Mouse (Mus musculus): Measurements from ENCODE around the gene Ciapin1.

Gene Ciapin1

GRCm38 (mm10) chr8:94837662-94838574 lies at the start of gene Ciapin1, which contains the start of gene Coq9:
TSS of gene Ciapin1 (minus strand) at chr8:94838358.
TSS of gene Coq9 (plus strand) at chr8:94838321.
- DNase-seq (ENCODE audit: low spot score): peak; percentile 94

GRCm38 (mm10) chr8:94880742-94881141 lies 42.6 kb upstream of the Ciapin1 start:
- no peak for DNase-seq (ENCODE audit: low spot score)

GRCm38 (mm10) chr8:94876820-94877219 lies 38.7 kb upstream of the Ciapin1 start:
- no peak for DNase-seq (ENCODE audit: low spot score)

GRCm38 (mm10) chr8:94876197-94876730 lies 38.1 kb upstream of the Ciapin1 start, which contains the start of gene Dok4:
TSS of gene Dok4 (minus strand) at chr8:94876330.
- peak; percentile 93 for DNase-seq (ENCODE audit: low spot score)

- no peak for DNase-seq (ENCODE audit: low spot score)
These were observed 37.7 kb upstream of the Ciapin1 start for GRCm38 (mm10) chr8:94875871-94876150.

GRCm38 (mm10) chr8:94875096-94875870 lies 37.1 kb upstream of the Ciapin1 start:
- no peak for DNase-seq (ENCODE audit: low spot score)

- DNase-seq (ENCODE audit: low spot score): peak; percentile 50
These were observed 36.2 kb upstream of the Ciapin1 start for GRCm38 (mm10) chr8:94874358-94874757.

GRCm38 (mm10) chr8:94872576-94872975 lies 34.4 kb upstream of the Ciapin1 start:
- no peak for DNase-seq (ENCODE audit: low spot score)

- DNase-seq (ENCODE audit: low spot score): no peak
These were observed 34.0 kb upstream of the Ciapin1 start for GRCm38 (mm10) chr8:94872156-94872555.

GRCm38 (mm10) chr8:94871108-94871894 lies 33.1 kb upstream of the Ciapin1 start:
- DNase-seq (ENCODE audit: low spot score): peak; percentile 84

GRCm38 (mm10) chr8:94870474-94871107 lies 32.4 kb upstream of the Ciapin1 start:
- DNase-seq (ENCODE audit: low spot score): no peak

GRCm38 (mm10) chr8:94870003-94870402 lies 31.8 kb upstream of the Ciapin1 start:
- DNase-seq (ENCODE audit: low spot score): no peak

GRCm38 (mm10) chr8:94869146-94869545 lies 31.0 kb upstream of the Ciapin1 start:
- no peak for DNase-seq (ENCODE audit: low spot score)

- DNase-seq (ENCODE audit: low spot score): no peak
These were observed 28.8 kb upstream of the Ciapin1 start for GRCm38 (mm10) chr8:94866921-94867320.

GRCm38 (mm10) chr8:94865292-94865691 lies 27.1 kb upstream of the Ciapin1 start:
- DNase-seq (ENCODE audit: low spot score): no peak

- no peak for DNase-seq (ENCODE audit: low spot score)
These were observed 25.9 kb upstream of the Ciapin1 start for GRCm38 (mm10) chr8:94863897-94864673.

- no peak for DNase-seq (ENCODE audit: low spot score)
These were observed 24.5 kb upstream of the Ciapin1 start for GRCm38 (mm10) chr8:94862487-94863220.

GRCm38 (mm10) chr8:94861352-94861910 lies 23.3 kb upstream of the Ciapin1 start:
- DNase-seq (ENCODE audit: low spot score): peak; percentile 50

GRCm38 (mm10) chr8:94857346-94858173 lies 19.4 kb upstream of the Ciapin1 start, which contains the start of gene Polr2c:
TSS of gene Polr2c (plus strand) at chr8:94857450.
- peak; percentile 84 for DNase-seq (ENCODE audit: low spot score)

All from yolk sac, embryonic 10.5 days (tissue).